Mouse (Mus musculus) G1E (cell line): ENCODE results near the gene Nox3.

Source experiments
- CTCF ChIP-seq: IDR thresholded peaks from 2 replicates; pipeline ENCODE4 v1.5.1; 2012; ENCODE audit warnings: low read depth, low read length, inconsistent platforms, mixed read lengths
- GATA1 ChIP-seq: IDR thresholded peaks from 2 replicates; pipeline ENCODE4 v1.6.1; 2012; ENCODE audit warnings: borderline replicate concordance, low read length, inconsistent platforms, mixed read lengths
- POLR2AphosphoS5 ChIP-seq: IDR thresholded peaks from 2 replicates; pipeline ENCODE4 v1.6.1; 2012; ENCODE audit warnings: low read depth, low read length, inconsistent platforms; ENCODE audit not compliant: insufficient replicate concordance

GRCm38 (mm10) chr17:3692817-3693216 lies 3.2 kb downstream of the Nox3 start:
- TF ChIP-seq CTCF (no peak), POLR2AphosphoS5 (no peak), GATA1 (no peak)
